Mouse (Mus musculus) bone marrow macrophage, adult 2 months (primary cell): ENCODE data around the gene Dyrk3. TPM values are rescaled to one million over a fixed set of nuclear protein-coding genes. Genes with fewer than 3 reads are reported as not detected.
A peak's percentile ranks its signal among the peaks of the same experiment; 100 is the strongest.

Source experiments
- H3K27ac ChIP-seq: 2 replicates; pipeline ENCODE4 v1.5.1; 2012; ENCODE audit warnings: low read depth, low read length; ENCODE audit not compliant: insufficient read depth
- H3K4me1 ChIP-seq: 2 replicates; pipeline ENCODE4 v1.6.1; 2012; ENCODE audit warnings: low read length; ENCODE audit not compliant: control insufficient read depth, insufficient read depth
- H3K4me3 ChIP-seq: 2 replicates; pipeline ENCODE4 v1.5.1; 2012; ENCODE audit warnings: mild to moderate bottlenecking, low read length, moderate library complexity; ENCODE audit not compliant: insufficient read depth
- CTCF ChIP-seq: IDR thresholded peaks from 2 replicates; pipeline ENCODE4 v1.5.1; 2012; ENCODE audit warnings: low read depth, mild to moderate bottlenecking, low read length, moderate library complexity
- POLR2A ChIP-seq: IDR thresholded peaks from 2 replicates; pipeline ENCODE4 v1.6.1; 2012; ENCODE audit warnings: mild to moderate bottlenecking, low read depth, low read length, borderline replicate concordance
- polyA plus RNA-seq: library from polyadenylated mRNA; stranded (reverse); fragments of >200 nt; gene quantifications from 2 replicates; pipeline ENCODE4 v1.2.4, GENCODE M21; 2012; ENCODE audit not compliant: missing spikeins, insufficient read depth, insufficient read length

The Dyrk3 gene
- polyA plus RNA-seq, 1 experiment = 1.1 TPM

- peak; percentile 27; the same call in 1 of the 2 replicates for TF ChIP-seq CTCF
- no peak for TF ChIP-seq POLR2A
- Histone ChIP-seq H3K27ac (no peak overlapping the region), H3K4me1 (peaks cover 39% of the 10 kb centered on the region)
Measured at GRCm38 (mm10) chr1:131115932-131116331, 22.2 kb downstream of the Dyrk3 start.

GRCm38 (mm10) chr1:131112576-131112975 lies 25.6 kb downstream of the Dyrk3 start:
- Histone ChIP-seq H3K27ac (no peak overlapping the region), H3K4me3 (no peak overlapping the region), H3K4me1 (peaks cover 61% of the 10 kb centered on the region)
- TF ChIP-seq POLR2A = no peak
- TF ChIP-seq CTCF = no peak

More at GRCm38 (mm10) chr1:131115932-131116331, 22.2 kb downstream of the Dyrk3 start:
- no peak overlapping the region for H3K4me3 ChIP-seq

GRCm38 (mm10) chr1:131110525-131111106 lies 27.5 kb downstream of the Dyrk3 start:
- H3K4me3 ChIP-seq = peak overlapping the region; percentile 24
- no peak for TF ChIP-seq POLR2A
- no peak for TF ChIP-seq CTCF
- H3K27ac ChIP-seq = peak overlapping the region; percentile 97
- H3K4me1 ChIP-seq = peaks cover 61% of the 10 kb centered on the region

GRCm38 (mm10) chr1:131107575-131108308 lies 30.4 kb downstream of the Dyrk3 start:
- Histone ChIP-seq H3K27ac (no peak overlapping the region), H3K4me3 (no peak overlapping the region), H3K4me1 (peaks cover 59% of the 10 kb centered on the region)
- TF ChIP-seq POLR2A (no peak), CTCF (no peak)

GRCm38 (mm10) chr1:131103776-131104424 lies 34.2 kb downstream of the Dyrk3 start:
- Histone ChIP-seq H3K27ac (peak overlapping the region; percentile 96), H3K4me3 (peak overlapping the region; percentile 30), H3K4me1 (peaks cover 65% of the 10 kb centered on the region)
- TF ChIP-seq CTCF (no peak), POLR2A (no peak)

GRCm38 (mm10) chr1:131100808-131101207 lies 37.3 kb downstream of the Dyrk3 start:
- no peak overlapping the region for H3K27ac ChIP-seq
- TF ChIP-seq CTCF (no peak), POLR2A (no peak)
- H3K4me3 ChIP-seq = no peak overlapping the region
- peaks cover 54% of the 10 kb centered on the region for H3K4me1 ChIP-seq

- Histone ChIP-seq H3K4me3 (peak within 1 kb of the TSS; percentile 75), H3K27ac (peak within 1 kb of the TSS; percentile 82), H3K4me1 (peaks cover 58% of the 10 kb centered on the region)
- no peak for TF ChIP-seq CTCF
- TF ChIP-seq POLR2A = peak; percentile 31; the same call in 1 of the 2 replicates
Measured at GRCm38 (mm10) chr1:131097700-131098094, 40.4 kb downstream of the Dyrk3 start, which contains the start of gene Mapkapk2. Gene Mapkapk2, minus strand, starts transcription at chr1:131097826.

GRCm38 (mm10) chr1:131096803-131097699 lies 41.1 kb downstream of the Dyrk3 start:
- TF ChIP-seq POLR2A = no peak
- no peak for TF ChIP-seq CTCF
- Histone ChIP-seq H3K4me1 (peaks cover 59% of the 10 kb centered on the region), H3K27ac (peak overlapping the region; percentile 82), H3K4me3 (peak overlapping the region; percentile 75)

GRCm38 (mm10) chr1:131096132-131096695 lies 41.9 kb downstream of the Dyrk3 start:
- Histone ChIP-seq H3K27ac (peak overlapping the region; percentile 82), H3K4me1 (peaks cover 59% of the 10 kb centered on the region), H3K4me3 (peak overlapping the region; percentile 75)
- TF ChIP-seq POLR2A (no peak), CTCF (no peak)
